Mouse (Mus musculus): ENCODE data around the gene Fam98a.

Gene Fam98a

DNA sequence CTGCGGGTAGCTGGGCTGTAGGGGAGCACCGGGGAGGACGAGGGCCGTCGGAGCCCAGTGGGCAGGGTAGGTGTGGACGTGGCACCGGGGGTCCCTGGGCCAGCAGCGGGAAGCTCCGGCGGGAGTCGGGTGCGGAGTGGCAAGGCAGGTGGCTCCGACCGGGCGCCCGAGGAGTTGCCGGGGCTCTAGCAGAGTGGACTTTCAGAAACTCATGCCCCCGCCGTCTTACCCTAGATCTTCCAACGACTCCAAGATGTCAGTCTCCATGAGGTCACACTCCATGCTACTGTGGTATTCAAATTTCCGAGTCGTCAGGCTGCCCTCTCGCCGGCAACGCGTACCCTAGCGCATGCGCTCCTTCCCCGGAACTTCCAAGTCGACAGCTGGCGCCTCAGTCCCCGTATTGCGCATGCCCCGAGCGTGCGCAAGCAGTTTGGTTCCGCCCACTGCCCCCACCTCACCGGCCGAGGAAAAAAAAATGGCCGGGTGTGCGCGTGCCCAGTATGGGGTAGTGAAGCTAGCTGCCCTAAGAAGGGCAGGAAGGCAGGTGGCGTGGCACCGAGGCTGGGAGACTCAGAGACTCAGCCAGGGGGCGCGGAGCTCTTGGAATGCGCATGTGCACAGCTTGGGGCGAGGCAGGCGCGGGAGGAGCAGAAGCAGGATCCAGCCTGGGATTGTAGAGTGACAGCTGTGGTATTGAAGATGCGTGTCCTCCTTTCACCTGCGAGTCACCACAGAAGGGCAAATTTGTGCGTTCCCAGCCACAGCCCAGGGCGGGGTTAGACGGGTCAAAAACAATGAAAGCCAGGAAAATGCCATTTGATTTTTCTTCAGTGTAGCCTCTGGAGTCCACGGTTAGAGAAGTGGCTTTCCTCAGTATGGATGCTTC, at the start of gene Fam98a:
TSS of gene Fam98a (minus strand) at position 435 of the 889 bp plus-strand sequence.
- in situ Hi-C loops (cut with MboI; ENCODE audit: low sequenced_read_pairs): no loop called here

GRCm38 (mm10) chr17:75598652-75599051, 46.9 kb upstream of the Fam98a start:
- in situ Hi-C loops (cut with MboI; ENCODE audit: low sequenced_read_pairs): no loop called here

GRCm38 (mm10) chr17:75582738-75583137, 31.0 kb upstream of the Fam98a start:
- in situ Hi-C loops (cut with MboI; ENCODE audit: low sequenced_read_pairs): no loop called here

DNA sequence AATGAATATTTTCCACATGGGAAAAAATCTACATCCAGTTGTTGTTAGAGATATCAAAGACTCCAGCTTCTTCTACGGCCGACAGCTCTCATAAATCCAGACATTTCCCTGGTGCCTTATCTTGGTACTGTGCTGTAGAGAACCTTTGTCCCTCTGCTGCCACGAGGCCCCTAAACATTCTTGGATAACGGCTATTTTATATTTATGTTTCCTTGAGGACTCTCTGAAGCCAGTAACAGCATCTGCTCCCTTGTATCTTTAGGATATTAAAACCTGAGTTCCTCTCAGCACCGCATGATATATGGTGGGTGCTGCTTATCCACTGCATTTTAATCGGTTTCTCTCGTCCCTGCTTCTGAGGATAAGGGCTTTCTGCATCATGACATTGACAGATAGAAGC, 23.9 kb upstream of the Fam98a start:
- in situ Hi-C loops (cut with MboI; ENCODE audit: low sequenced_read_pairs): no loop called here

DNA sequence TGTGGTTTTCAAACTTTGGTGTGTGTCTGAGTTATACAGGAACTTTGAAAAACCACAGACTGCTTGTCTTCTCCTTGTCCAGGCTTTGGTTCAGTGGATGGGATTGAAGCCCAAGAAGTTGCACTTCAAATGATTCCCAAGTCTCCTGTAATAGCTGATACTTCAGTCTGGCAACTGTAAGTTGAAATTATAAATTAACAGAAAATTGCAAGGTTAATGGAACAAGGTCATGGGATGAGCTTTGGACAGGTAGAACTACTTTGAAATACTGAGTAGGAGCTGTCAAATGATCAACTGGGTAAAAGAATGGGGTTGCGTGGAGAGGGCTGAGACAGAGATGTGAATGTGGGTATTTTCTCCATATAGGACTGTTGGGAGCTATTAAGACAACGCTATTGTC, 6.3 kb upstream of the Fam98a start:
- in situ Hi-C loops (cut with MboI; ENCODE audit: low sequenced_read_pairs): no loop called here

DNA sequence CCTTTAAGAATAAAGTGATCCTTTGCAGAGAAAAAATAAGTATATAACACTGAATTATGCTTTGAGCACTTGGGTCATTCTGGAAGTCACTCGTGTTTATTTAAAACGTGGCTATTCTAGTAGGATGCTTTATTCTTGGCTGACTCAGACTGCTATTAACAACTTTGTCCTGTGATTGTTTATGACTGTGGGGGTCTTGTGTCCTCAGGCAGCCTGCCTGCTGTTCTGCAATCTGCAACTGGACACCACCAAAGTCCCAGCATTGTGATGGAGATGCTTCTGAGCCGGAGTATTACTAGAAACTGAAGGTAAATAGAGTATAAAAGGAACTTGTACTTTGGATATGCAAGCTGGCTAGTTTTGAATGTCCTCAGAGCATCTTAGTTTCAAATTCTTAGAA, 5.3 kb upstream of the Fam98a start:
- in situ Hi-C loops (cut with MboI; ENCODE audit: low sequenced_read_pairs): no loop called here

- in situ Hi-C loops (cut with MboI; ENCODE audit: low sequenced_read_pairs): no loop called here
These were observed 854 bp downstream of the Fam98a start for GRCm38 (mm10) chr17:75550771-75551413.

GRCm38 (mm10) chr17:75544262-75544661, 7.5 kb downstream of the Fam98a start:
- in situ Hi-C loops (cut with MboI; ENCODE audit: low sequenced_read_pairs): loop anchor here (25.0 kb wide), 3 partner anchors 532 to 807 kb away; partner anchors contain the start of gene Ltbp1

DNA sequence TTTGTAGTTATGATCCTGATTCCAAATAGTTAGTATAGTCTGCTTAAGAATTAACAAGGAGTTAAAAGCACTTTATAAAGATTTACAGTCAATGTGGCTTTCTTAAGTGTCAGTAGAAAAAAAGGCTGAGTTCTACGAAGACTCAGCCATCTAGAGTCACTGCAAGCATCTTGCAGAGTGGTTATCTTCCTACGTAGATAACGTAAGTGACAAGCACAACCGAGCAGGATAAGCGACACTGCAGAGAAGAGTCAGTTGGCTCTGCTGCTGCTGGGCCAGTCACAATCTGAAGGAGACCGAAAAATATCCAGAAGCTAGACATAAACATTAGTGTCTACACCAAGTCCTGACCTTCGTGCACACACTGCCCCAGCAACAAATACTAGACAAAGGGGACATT, 8.3 kb downstream of the Fam98a start:
- in situ Hi-C loops (cut with MboI; ENCODE audit: low sequenced_read_pairs): loop anchor here (25.0 kb wide), 3 partner anchors 531 to 806 kb away; partner anchors contain the start of gene Ltbp1

DNA sequence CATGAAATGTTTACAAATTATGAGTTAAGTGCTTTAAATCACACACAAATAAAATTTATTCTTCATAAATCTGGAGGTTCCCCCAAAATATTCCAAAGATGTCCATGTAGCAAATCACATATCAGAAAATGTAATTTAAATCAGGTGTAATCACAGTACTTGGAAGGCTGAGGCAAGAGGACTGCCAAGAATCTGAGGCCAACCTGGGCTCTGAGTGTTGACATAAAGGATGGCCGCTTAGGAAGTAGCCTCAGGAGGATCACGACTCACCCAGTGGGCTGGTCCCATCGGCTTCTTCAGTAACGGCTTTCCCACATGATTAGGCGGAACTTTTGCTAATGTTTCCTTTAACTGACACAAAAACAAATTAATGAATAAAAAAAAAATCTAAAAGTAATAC, 11.9 kb downstream of the Fam98a start:
- in situ Hi-C loops (cut with MboI; ENCODE audit: low sequenced_read_pairs): loop anchor here (25.0 kb wide), 3 partner anchors 528 to 803 kb away; partner anchors contain the start of gene Ltbp1

DNA sequence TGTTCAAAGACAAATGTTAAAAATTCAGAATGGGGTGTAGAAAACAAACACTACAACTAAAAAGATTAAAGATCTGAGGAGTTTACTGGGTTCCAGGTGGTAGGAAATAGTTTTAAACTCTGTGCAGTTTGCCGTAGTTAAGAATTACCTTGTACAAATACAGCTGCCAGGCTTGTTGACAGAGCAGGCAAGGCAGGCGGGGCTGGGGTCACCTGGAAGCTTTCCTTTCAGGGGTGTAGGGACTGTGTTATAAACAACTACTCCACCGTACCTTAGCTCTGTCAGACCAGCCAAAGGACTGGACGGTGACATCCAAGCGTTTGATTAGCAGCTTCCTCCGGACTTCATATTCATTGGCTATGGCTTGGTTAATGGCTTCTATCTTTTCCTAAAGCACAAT, 12.6 kb downstream of the Fam98a start:
- in situ Hi-C loops (cut with MboI; ENCODE audit: low sequenced_read_pairs): loop anchor here (25.0 kb wide), 3 partner anchors 527 to 802 kb away; partner anchors contain the start of gene Ltbp1

- in situ Hi-C loops (cut with MboI; ENCODE audit: low sequenced_read_pairs): loop anchor here (25.0 kb wide), 3 partner anchors 526 to 801 kb away; partner anchors contain the start of gene Ltbp1
These were observed 13.3 kb downstream of the Fam98a start for GRCm38 (mm10) chr17:75538431-75538830.

DNA sequence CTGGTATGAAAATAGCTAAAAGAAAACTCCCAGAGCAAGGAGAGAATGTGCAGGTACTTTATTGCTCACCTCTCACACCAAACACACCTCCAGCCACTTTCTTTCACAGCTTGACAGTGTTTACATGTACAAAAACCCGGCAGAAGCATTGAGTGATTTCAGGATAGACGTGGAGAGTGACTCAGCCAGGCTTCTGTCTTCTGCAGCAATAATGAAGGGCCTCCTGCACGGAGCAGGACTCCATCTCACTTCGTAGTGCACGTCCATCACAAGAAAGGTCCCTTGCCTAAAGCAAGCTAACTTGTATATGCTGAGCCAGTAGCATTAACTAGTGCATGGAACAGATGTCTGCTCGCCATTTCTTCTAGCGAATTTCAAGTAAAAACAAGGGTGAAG, 14.7 kb downstream of the Fam98a start:
- in situ Hi-C loops (cut with MboI; ENCODE audit: low sequenced_read_pairs): loop anchor here (25.0 kb wide), 3 partner anchors 525 to 800 kb away; partner anchors contain the start of gene Ltbp1

DNA sequence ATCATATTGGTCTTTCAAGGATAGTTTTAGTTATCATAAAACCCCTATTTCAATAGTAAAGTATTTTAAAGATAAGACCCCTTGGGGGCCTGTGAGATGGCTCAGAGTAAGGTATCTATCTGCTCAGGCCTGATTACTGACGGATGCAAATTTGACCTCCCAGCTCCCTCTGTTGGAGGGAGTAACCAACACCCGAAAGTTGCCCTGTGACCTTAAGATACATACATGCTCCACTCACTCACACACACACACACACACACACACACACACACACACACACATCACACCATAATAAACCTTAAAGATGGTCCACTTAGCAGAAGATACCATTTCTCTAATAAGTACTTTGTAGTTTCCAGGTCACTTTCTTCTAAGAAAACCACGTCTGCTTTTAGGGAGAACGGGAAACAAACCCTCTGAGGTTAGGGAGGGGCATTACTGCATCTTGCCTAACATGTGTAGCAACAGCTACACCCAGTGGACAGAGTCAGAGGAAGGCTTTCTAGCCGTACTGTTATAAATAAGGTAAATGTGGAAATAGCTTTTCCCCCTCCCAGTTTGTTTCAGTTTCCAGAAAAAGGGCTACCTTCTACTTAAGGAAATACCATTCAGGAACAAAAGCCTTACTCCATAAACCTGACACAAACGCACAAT, 15.2 kb downstream of the Fam98a start:
- in situ Hi-C loops (cut with MboI; ENCODE audit: low sequenced_read_pairs): loop anchor here (25.0 kb wide), 3 partner anchors 524 to 799 kb away; partner anchors contain the start of gene Ltbp1

DNA sequence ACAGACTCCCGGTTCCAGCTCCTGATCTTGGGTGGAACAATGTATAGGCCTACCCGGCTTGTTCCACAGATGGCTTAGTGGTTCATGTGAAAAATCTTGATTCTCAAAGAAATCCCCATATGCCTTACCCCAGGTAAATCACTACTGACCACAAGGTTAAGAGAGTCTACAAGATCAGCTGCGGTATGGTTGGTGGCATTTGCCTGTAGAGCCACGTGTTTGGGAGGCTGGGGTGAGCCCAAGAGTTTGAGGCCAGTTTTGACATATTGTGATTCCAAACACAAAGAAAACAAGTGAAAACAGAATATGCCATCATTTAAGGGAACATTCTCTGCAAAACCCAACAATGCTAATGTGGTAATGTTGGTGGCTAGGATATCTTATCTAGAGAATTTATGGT, 16.1 kb downstream of the Fam98a start:
- in situ Hi-C loops (cut with MboI; ENCODE audit: low sequenced_read_pairs): loop anchor here (25.0 kb wide), 3 partner anchors 523 to 798 kb away; partner anchors contain the start of gene Ltbp1

DNA sequence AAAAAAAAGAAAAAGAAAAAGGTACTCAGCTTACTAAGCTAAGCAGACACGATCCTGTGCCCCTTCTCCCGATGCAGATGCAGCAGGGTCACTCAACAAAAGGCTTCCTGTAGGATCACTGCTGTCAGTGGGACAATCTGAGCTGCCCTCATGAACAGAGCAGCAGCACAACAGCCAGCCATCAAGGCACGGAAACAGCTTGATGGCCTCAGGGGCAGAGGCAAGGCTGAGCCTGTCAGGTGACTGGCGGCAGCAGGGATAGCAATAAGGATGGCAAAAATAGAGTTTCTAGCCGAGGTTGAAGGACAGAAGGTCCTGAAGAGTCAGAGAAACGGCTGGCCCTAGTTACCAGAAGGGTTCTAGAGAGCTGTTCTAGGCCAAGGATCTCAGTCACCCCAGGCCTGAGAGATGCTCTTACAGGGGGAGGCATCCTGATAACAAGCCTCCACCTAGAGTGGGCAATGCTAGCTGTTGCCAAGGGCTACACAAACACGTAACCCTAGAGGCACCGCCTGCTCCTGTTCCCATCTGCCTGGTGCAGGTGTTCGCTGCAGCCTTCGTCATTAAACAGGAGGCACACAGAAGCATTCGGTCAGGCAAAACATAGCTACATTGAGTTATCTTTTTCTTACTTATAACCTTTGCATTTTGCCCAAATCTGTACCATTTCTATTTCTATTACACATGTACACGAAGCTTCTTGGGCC, 17.3 kb downstream of the Fam98a start:
- in situ Hi-C loops (cut with MboI; ENCODE audit: low sequenced_read_pairs): loop anchor here (5.0 to 25.0 kb wide), 4 partner anchors 162 to 797 kb away; partner anchors contain the start of gene Ltbp1

GRCm38 (mm10) chr17:75532469-75532986, 19.2 kb downstream of the Fam98a start:
- in situ Hi-C loops (cut with MboI; ENCODE audit: low sequenced_read_pairs): loop anchor here (5.0 to 25.0 kb wide), 4 partner anchors 160 to 795 kb away; partner anchors contain the start of gene Ltbp1

DNA sequence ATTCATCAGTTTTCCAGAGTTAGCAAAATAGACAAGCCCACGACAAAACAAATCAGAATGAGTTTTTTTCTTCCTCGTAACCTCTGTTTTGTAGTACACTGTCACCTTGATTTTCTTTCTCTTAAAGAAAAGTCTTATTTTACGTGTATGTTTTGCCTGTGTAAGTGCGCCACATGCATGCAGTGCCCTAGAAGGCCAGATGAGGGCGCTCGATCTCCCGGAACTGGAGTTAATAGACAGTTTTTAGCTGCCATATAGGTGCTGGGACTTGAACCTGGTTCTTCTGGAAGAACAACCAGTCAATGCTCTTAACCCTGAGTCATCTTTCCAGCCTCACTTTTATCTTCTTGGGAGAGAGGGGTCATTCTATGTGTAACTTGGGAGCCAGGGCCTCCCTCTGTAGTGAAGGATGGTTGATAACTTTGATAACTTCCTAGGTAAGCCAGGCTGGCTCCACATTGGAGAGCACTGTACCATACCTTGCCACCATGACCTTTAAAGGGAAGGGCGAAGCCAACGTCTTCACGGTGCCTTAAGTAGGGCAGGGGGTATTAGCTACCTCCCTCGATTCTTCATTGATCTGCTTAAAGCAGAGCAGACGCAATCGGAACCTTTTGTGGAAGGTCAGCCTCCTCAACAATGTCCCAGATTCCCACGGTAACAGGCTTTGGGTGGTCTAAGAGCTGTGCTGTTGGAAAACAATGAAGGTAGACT, 22.4 kb downstream of the Fam98a start:
- in situ Hi-C loops (cut with MboI; ENCODE audit: low sequenced_read_pairs): loop anchor here (25.0 kb wide), 3 partner anchors 517 to 792 kb away; partner anchors contain the start of gene Ltbp1

DNA sequence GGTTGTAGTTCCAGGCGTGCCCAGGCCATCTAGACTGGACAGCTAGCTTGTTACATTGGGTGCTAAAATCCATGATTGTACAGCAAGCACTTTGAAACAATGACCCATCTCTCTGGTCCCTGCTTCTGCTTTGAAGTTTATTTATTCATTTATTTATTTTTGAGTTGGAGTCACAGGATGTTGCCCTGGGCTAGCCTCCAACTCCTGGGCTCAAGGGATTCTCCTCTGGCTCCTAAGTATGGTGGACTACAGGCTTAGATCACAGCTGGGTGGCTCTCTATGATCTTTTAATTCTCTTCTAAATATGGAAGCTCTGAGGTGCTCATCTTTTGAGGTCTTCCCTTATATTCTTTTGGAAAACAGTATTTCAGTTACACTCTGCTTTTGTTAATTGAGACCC, 25.3 kb downstream of the Fam98a start:
- in situ Hi-C loops (cut with MboI; ENCODE audit: low sequenced_read_pairs): loop anchor here (25.0 kb wide), 3 partner anchors 514 to 789 kb away; partner anchors contain the start of gene Ltbp1
